Mouse (Mus musculus) ovary, postnatal 14 days (tissue): ENCODE measurements around the gene Sh2d5.

Source experiments
- DNase-seq: peaks from one replicate; pipeline ENCODE4 v3.0.0; 2022; ENCODE audit warnings: low spot score

Sh2d5 gene

DNA sequence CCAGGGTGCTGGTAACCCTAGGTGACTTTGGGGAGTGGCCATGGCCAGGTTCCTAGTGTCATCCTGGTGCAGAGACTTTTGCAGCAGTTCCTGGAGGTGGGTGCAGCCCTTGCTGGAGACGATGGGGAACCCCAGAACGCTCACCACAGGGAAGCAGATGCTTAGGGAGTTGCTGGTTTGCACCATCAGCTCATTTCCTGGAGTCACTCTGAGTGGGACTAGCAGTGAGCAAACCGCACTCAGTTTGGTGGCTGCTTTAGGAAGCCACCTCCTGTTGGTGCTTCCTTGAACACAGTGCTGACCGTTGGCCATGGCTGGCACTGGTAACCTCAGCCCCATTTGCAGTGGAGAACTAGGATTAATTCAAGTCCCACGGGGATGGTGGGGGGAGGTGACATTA lies 9.3 kb downstream of the Sh2d5 start:
- no peak for DNase-seq

DNA sequence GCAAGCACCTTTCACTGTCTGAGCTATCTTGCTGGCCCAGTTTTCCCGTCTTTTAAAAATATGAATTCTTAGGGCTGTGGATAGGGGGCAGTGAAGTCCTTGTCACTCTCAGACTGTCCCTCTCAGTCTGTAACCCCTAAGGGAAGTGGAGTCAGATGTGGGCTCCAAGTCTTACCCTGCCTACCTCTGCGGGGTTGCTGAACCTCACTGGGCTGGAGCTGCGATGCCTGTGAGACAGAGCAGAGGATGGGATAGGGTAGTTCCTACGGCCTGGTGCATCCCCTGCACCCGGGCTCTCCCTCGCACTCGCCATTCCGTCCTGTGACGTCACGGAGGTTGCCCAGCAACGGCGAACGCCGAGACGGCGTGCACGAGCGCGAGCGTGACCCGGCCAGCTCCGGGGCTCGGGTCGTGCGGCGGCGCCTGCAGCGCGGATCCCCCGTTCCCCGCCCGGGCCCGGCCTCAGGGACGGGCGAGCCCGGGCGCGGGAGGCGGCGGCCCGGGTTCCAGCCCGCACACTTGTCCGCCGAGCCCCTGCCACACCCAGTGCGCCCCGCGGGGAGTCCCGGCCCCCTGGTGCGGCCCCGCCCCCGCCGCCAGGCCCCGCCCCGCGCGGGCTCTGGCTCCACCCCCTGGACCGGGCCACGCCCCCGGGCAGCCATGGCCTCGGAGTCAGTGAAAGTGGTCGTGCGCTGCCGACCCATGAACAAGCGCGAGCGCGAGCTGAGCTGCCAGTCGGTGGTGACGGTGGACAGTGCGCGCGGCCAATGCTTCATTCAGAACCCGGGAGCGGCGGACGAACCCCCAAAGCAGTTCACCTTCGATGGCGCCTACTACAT lies 11.9 kb downstream of the Sh2d5 start:
- DNase-seq = peak; percentile 89

DNA sequence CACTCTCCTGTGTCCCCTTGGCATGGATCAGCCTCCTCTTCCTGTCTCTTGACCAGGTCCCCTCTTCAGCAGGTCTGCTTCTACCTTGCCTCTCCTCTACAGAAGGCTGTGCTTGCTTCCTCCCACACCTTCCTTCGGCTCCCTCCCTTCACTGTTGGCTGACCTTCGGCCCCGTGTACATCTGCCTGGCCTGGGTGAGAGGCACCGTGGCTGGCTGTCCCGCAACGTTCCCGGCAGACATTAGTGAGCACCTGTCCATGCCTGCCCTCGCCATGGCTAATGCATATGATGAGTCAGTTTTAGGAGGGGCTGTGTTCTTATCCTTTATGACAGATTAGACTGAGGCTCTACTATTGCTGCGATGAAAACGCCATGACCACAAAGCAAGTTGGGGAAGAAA lies 17.7 kb downstream of the Sh2d5 start:
- no peak for DNase-seq

DNA sequence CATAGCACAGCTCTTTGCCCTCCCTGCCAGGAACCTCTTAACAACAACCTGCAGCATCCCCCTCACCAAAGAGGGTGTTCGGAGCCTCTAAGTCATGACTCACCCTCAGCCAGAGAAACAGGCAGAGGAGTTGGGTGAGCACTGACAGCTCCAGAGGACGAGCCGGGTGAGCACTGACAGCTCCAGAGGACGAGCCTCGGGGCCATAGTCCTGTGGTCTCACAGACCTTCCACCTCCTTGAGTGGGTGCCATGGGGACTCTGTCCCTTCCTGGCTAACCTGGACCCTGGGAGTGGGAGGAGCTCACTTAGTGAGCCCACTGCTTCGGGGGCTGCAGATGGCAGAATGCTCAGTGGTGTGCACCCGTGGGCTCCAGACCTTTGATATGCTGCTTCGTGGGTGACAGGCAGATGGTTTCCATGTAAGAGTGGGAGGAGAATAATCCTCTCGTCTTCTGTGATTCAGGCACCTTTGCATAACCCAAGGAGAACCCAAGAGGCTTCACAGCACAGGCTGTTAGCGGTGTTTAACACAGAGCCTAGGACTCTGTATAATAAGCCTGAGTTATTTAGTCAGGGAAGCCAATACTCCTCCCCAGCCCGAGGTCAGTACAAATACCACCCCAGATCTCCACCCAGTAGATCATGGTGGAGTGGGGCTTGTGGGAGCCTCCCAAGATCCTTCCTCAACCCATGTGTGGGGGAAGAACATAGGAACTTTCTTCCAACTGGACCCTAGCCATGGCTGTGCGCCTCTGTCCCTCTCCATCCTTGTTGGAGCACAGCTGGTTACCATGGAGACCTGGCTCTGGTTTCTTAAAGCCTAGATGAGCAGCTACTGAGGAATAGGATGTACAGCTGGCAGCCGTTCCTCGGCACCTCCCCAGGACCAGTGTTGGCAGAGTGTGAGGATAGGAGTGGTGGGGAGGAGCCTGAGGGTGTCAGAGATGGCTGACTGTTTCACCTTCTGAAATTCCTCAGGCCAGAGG lies 22.1 kb downstream of the Sh2d5 start:
- DNase-seq = no peak

DNA sequence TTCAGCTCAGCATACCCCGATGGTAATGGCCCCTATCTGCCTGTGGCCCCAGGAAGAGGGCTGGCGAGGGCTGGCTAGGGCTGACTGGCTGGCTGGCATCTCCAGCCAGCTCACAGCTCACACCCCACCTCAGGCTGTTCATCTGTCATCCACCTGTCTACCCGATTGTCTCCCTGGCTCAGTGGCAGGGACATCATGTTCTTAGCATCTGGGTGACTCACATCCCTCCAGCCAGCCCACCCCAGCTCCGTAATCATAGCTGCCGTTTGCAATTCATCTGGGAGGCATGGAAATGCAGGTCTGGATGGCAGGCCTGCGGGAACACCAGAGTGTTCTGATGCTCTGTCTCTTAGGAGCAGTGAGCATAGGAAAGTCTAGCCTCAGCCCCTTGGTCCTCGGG lies 28.1 kb downstream of the Sh2d5 start:
- DNase-seq = no peak

DNA sequence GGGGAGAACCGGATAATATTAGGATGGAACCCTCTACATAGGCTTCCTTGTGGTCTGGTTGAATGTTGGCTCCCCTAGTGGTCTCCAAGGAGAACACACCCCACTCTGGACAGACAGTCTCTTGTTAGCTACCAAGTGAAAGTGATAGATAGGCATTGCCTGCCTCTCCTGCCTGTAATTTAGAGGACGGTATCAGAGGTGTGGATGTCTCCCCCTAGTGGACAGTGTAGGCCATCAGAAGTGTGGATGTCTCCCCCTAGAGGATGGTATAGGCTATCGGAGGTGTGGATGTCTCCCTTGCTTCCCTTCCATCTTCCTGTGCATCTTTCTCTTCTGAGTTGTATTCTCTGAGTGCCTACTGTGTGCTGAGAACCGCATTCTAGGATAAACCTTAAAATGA lies 32.6 kb downstream of the Sh2d5 start:
- DNase-seq = peak; percentile 54

DNA sequence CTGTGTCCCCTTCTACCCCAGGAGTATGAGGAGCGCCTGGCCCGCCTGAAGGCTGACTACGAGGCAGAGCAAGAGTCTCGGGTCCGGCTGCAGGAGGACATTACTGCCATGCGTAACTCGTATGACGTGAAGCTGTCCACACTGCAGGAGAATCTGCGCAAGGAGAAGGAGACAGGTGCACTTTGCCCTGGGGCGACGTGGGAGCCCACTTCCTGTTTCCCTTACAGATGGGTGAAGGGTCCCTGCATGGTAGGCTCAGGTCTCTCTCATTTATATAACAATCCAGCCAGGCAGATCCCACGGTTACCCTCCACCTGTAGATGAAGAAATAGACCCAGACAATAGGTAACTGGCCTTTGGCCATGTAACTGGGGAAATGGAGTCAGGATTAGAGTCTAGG lies 36.2 kb downstream of the Sh2d5 start:
- no peak for DNase-seq

DNA sequence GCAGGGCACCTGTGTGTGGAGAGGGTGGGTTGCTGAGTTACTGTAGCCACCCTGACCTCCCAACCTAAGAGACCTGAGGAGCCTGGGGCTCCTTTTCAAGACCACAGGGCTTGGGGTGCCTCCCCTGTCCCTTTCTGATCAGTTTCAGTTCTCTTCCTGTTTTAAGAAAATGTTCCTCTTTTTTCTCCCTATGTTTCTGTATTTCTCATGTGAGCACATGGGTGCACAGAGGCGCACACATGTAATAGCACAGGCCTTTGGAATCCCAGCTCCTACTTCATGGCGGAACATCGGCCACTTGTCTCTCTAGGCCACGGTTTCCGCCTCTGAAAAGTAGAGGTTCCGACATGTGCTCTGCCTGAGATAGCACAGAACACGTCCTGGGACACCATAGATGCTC lies 38.5 kb downstream of the Sh2d5 start:
- no peak for DNase-seq

DNA sequence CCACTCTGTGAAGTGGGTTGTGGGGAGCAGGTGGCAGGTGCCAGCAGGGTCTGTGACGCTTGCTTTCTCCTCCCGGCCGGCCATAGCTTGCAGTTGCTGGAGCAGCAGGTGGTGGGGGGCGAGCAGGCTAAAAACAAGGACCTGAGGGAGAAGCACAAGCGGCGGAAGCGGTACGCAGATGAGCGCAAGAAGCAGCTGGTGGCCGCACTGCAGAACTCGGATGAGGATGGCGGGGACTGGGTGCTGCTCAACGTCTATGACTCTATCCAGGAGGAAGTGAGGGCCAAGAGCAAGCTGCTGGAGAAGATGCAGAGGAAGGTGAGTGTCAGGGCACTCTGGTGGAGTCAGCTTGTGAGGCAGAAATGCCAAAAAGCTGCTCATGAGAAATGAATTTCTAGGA lies 41.8 kb downstream of the Sh2d5 start:
- no peak for DNase-seq

DNA sequence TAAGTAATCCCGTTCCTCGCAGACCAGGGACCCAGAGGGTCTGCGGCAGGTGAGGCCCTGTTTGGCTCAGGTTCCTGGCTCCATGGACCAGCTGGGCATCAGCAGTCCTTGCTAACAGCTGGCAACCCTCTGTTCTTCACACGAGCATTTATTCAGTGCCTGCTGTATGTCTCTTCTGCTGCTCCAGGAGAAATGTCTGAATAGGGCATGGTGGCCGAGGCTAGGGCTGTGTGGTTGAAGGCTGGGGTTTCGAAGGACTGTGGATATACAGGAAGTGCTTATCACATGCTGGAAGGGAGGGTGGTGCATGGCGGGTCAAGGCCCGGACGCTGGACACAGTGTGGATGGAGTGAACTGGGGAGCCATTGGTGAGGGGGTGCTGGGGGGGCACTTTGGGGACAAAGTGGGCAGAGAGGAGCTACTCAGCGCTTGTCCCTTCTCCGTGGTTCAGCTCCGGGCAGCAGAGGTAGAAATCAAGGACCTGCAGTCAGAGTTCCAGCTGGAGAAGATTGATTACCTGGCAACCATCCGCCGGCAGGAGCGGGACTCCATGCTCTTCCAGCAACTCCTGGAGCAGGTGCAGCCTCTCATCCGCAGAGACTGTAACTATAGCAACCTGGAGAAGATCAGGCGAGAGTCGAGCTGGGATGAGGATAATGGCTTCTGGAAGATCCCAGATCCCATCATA lies 43.2 kb downstream of the Sh2d5 start:
- no peak for DNase-seq

DNA sequence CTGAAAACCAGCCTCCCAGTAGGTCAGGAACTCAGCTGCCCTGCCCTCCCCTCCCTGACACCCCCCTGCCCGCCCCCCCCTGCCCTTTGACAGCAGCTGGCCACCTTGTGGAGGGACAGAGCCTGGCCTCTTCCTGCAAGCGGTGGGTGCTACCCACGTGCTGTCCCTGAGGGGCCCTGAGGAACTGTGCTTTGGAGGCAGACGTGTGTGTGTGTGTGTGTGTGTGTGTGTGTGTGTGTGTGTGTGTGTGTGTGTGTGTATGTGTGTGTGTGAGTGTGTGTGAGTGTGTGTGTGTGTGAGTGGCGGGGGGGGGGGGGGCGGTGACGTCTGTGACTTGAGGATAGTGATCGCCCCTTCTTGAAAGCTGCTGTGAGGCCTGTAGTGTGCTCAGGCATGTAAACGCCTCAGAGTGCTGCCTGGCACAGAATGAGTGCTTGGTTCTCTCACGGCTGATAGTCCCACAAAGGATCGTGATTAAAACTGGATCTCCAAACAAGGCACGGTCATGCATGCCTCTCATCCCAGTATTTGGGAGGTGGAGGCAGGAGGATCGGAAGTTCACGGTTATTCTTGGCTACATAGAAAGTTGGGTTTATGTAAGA lies 43.8 kb downstream of the Sh2d5 start:
- DNase-seq = no peak

DNA sequence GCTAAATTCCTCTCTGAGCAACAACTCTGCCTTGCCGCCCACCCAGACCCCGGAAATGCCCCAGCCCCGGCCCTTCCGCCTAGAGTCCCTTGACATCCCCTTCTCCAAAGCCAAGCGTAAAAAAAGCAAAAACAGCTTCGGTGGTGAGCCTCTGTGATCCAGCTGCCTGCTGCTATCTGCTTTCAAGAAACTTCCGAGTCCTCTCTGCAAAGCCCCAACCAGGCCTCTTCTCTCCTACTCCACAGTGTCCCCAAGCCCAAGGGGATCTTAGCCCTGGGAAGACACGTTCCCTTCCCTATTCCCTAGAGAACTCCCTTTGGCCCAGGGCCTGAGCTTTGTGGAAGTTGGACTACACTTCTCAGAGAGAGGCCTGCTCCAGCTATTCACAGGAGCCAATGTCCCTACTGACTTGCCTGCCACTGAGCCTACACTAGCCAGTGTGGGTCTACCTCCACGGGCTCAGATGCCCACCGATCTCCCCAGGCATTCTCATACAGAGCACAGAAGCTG lies 51.1 kb downstream of the Sh2d5 start:
- DNase-seq = no peak

DNA sequence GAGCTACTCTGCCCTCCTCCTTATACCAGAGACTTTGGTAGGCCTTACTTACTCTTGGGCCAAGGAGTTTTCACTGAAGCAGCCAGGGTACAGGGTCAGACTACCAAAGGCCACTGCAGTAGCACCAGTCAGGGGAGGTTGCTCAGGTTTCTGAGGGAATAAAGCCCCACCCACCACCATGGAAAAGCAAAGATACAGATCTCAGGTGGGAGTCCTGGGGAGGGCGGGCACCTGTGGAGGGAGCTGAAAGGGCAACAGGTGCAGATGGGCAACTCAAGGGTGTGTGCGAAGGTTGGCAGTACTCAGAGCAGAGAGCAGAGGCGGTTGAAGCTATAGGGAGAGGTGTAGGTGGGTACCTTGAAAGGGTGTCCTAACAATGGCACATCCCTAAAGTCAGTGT lies 52.8 kb downstream of the Sh2d5 start:
- DNase-seq = no peak

DNA sequence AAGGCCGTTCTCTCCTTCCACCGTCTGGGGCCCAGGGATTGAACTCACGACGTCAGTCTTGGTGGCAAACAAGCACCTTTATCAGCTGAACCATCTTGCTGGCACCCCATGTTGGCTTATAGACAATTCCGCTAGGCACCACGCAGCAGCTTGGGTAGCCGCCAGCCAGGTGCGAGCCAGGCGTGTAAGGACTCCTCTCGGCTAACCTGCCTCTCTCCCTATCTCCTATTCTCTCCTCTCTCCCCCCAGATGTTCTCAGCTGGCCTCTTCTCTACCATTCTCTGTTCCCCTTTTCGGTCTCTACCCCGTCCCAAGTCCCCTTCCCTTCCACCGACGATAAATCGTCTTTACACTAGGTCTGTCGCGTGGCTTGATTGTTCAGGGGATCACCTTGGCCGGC lies 53.5 kb downstream of the Sh2d5 start:
- DNase-seq = no peak

DNA sequence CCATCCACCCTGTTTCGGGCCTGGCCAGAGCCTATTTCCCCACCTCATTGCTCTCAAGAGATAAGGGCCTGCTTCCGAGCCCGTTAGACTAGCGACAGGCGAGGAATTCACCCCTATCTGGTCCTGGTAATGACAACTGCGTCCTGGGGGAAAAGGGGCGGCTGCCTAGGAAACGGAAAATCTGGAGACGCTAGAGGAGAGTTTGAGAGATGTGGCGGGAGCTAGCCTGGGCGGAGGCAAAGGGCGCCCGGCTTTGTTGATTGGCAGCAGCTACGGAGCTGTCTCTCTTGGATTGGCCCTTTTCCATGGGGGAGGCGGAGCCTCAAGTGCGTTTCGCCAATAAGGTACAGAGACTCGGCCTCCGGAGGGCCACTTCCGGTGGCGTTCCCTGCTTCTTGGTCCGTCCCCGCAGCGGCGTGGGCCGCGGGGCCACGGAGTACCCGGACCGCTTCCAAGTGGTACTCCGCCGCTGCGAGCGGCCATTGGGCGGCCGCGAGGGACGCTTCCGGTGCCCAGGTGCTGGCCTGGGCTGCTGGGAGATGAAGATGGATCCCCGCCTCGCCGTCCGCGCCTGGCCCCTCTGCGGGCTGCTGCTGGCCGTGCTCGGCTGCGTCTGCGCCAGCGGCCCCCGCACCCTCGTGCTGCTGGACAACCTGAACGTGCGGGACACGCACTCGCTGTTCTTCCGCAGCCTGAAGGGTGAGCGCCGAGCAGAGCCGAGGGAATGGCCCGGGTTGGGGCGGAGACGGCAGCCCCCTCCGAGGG lies 54.3 kb downstream of the Sh2d5 start, which contains the start of gene Ddost:
TSS of gene Ddost (plus strand) at position 391 of the 765 bp plus-strand sequence.
- DNase-seq = peak; percentile 94

DNA sequence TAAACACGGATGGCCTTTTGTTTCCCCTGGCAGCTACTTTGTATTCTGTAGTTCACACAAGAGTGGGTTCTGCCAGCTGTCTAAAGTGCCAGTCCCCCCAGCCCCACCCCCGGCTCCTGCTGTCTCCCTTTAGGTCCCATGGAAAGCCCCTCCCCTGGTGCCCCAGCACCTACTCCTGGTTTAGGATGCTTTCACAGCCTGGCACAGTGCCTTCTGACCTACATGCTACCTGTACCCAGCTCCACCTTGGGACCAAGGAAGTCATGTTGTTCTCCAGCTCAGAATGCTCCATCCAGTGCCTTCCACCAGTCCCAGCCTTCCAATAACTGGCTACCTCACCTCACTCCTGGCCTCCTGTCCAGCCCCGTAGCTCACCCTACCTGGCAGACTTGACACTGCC lies 56.8 kb downstream of the Sh2d5 start:
- DNase-seq = no peak

DNA sequence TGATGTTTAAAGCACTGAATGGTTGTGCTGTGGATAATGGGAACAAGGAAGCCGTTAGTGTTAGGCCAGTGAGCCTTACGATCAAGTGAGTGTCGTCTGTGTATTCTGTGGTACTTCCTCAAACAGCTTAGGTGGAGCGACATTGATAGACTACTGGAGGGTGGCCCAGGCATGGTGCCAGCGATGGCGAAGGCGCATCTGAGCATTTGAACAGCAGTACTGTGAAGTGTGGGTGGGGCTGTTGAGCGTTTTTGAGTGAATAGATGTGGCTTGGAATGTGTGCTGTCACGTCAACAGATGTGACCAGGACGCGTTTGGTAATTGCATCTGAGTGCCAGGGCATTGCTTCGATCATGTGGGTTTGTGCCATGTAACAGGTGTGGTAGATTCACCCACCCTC lies 57.5 kb downstream of the Sh2d5 start:
- no peak for DNase-seq

DNA sequence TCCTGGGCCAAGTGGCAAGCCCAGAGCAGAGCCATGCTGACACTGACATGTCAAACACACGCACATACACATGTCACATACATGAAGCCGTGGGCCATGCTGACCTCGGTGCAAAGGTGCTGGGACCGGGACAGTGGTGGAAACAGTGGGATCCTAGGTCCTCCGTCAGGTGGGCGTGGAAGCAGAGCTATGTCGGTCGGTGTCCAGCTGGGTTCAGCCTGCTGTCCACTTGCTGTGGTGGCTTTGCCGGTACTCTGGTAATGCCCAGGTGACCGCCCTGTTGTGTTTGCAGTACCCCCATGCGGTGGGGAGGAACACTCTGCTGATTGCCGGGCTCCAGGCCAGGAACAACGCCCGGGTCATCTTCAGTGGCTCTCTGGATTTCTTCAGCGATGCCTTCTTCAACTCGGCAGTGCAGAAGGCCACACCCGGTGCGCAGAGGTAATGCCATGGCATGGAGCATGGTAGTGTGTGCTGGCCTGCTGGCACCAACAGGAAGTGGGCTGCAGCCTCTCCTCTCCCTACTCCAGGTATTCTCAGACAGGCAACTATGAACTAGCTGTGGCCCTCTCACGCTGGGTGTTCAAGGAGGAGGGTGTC lies 60.2 kb downstream of the Sh2d5 start:
- no peak for DNase-seq
